Mouse (Mus musculus): ENCODE results near the gene Zbbx.

Gene Zbbx

GRCm38 (mm10) chr3:75164838-75165496, at the start of gene Zbbx:
TSS of gene Zbbx (minus strand) at chr3:75165034.
- peak; percentile 51 for DNase-seq (ENCODE audit: low read depth)

DNA sequence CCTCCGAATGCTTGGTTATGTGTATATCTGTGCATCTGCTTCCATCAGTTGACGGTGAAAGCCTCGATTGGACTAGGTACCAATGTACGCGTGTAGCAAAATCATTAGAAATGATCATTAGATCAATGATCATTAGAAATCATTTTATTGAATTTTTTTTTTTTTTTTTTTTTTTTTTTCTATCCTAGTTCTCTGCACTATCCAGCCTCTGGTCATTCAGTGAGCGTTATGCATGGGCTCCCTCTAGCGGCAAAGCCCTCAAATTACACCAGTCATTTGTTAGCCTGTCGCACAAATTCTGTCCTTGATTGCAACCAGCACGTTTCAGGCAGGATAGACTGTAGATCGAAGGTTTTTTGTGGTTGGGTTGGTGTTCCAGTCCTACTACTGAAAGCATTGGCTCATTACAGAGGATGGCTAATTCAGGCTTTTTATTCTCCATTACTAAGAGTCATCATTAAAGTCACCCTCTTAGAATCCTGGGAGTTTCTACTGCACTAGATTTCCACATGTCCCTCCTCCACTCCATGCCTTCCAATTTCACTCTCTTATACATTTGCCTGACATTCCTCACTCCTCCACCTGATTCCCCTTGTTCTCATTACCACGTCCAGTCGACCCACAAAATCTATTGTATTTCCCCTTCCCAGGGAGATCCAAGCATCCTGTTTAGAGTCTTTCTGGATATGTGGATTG, 38.1 kb upstream of the Zbbx start:
- peak; percentile 48 for DNase-seq (ENCODE audit: low read depth)

- DNase-seq (ENCODE audit: low read depth), result no peak
Measured at GRCm38 (mm10) chr3:75182606-75183005, 17.8 kb upstream of the Zbbx start.

DNA sequence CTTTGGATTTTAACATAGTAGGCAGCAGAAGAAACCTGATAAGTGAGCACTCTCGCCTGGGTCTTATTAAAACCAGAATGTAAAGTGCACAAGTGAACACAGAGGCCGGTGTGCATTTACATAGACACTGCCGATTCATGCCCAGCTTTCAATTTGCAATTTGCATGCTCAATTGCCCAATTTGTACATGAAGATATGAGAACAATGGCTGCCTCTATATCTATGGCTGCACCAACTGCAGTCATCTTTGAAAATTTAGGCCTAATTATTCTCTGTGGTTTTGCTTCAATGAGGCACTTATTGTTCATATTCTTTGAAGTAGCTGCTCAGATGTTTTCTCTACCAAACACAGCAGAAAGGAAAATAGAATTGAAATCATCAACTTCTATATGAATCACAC, 23.0 kb downstream of the Zbbx start:
- no peak for DNase-seq (ENCODE audit: low read depth)

DNA sequence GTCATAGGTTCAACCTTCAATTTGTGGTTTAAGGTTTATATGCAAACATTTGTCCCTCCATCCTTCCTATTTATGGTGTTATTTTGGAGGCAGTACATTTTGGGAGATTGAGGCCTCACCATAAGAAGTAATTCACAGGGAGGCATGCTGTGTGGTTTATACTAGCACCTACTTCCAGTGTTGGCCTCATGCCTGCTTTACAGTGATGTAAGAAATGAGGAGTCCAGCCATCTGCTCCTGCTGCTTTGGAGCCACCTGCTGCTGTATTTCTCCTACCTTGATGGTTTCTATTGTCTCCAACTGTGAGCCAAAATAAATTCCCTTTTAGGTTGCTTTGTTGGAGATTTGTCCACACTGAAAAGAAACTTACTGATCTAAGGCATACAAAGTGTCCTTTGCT, 60.0 kb downstream of the Zbbx start:
- no peak for DNase-seq (ENCODE audit: low read depth)

DNA sequence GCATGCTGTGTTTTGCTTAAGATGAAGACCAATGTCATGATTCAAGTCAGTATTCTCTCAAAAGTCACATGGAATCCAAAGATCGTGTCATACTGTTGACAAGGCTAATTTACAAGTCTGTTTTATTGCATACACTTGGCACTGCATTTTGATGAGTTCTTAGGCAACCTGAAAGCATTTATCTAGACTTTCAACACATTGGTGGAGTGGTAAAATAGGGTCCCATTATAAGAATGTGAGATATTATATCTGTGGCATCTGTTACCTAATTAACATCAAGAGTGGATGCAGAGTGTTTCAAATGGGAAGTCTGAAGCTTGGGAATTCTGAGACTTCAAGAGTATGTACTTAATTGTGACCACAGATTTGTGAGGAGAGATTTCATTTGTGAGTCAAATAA, 79.1 kb downstream of the Zbbx start:
- no peak for DNase-seq (ENCODE audit: low read depth)

GRCm38 (mm10) chr3:75078906-75079305, 85.9 kb downstream of the Zbbx start:
- DNase-seq (ENCODE audit: low read depth), result no peak

DNA sequence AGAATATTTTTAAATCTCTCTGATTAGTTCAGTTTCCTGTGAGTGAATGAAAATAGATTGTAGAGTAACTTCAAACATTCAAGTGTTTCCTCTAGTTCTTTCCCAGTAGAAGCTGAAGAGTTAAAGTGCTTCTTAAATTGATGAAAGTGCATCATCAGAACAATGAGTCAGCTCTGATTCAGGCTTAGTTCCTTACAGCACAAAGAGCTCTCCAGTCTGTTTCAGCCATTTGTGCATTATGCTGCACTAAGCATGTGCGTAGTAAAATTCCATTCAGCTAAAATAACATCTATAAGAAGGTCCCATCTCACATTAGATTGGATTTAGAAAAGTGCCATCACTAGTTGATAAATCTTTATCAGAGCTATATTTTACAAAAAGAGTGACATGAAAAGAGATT, 155.1 kb downstream of the Zbbx start:
- no peak for DNase-seq (ENCODE audit: low read depth)
